Mouse (Mus musculus): ENCODE results near the gene Prss44. TPM values are rescaled to one million over a fixed set of nuclear protein-coding genes. Genes with fewer than 3 reads are reported as not detected.

Prss44 gene
- not detected in 2 replicates for polyA plus RNA-seq (2016; fragmentation: Nextera tagmentation; extraction: Ambion mirVana)

GRCm38 (mm10) chr9:110813789-110814188, at the start of gene Prss44:
Gene Prss44, plus strand, starts transcription at chr9:110813994.
- H3K27me3 ChIP-seq (ENCODE audit: low read depth, poor library complexity, severe bottlenecking), result peaks cover 6% of the 10 kb centered on the region; the same call in 1 of the 2 replicates
- no peaks in the 10 kb centered on the region for H3K9me3 ChIP-seq (replicated peaks)
- H3K36me3 ChIP-seq, result no peaks in the 10 kb centered on the region
- no peak for DNase-seq (ENCODE audit: low spot score)
- H3K4me1 ChIP-seq, result no peaks in the 10 kb centered on the region
- WGBS, result 66% methylated on average over 18 of the region's 18 CpGs
- H3K27ac ChIP-seq (replicated peaks), result no peak within 1 kb of the TSS
- H3K4me3 ChIP-seq, result no peak within 1 kb of the TSS

GRCm38 (mm10) chr9:110772336-110772735, 41.5 kb upstream of the Prss44 start:
- no peaks in the 10 kb centered on the region for H3K36me3 ChIP-seq
- H3K4me3 ChIP-seq, result no peak overlapping the region
- H3K9me3 ChIP-seq (replicated peaks), result no peaks in the 10 kb centered on the region
- peaks cover 4% of the 10 kb centered on the region; the same call in 1 of the 2 replicates for H3K27me3 ChIP-seq (ENCODE audit: low read depth, poor library complexity, severe bottlenecking)
- no peaks in the 10 kb centered on the region for H3K4me1 ChIP-seq
- 92% methylated on average over 10 of the region's 10 CpGs for WGBS
- DNase-seq (ENCODE audit: low spot score), result no peak
- no peak overlapping the region for H3K27ac ChIP-seq (replicated peaks)

- Histone ChIP-seq H3K4me3 (no peak overlapping the region), H3K4me1 (no peaks in the 10 kb centered on the region; the same call in 1 of the 2 replicates), H3K36me3 (no peaks in the 10 kb centered on the region), H3K9me3 (replicated peaks) (no peaks in the 10 kb centered on the region), H3K27ac (replicated peaks) (no peak overlapping the region), H3K27me3 (ENCODE audit: low read depth, poor library complexity, severe bottlenecking) (peaks cover 14% of the 10 kb centered on the region)
- WGBS, result 86% methylated on average over 15 of the region's 15 CpGs
- no peak for DNase-seq (ENCODE audit: low spot score)
Observed at GRCm38 (mm10) chr9:110774403-110775268, 39.2 kb upstream of the Prss44 start.

- Histone ChIP-seq H3K9me3 (replicated peaks) (no peaks in the 10 kb centered on the region), H3K27ac (replicated peaks) (peak overlapping the region; percentile 17; the same call in 1 of the 2 replicates), H3K4me1 (peaks cover 2% of the 10 kb centered on the region), H3K36me3 (no peaks in the 10 kb centered on the region), H3K4me3 (no peak overlapping the region), H3K27me3 (ENCODE audit: low read depth, poor library complexity, severe bottlenecking) (peaks cover 22% of the 10 kb centered on the region)
- DNase-seq (ENCODE audit: low spot score), result no peak
- 84% methylated on average over 10 of the region's 10 CpGs for WGBS
Observed at GRCm38 (mm10) chr9:110775269-110776022, 38.3 kb upstream of the Prss44 start.

GRCm38 (mm10) chr9:110778100-110778499, 35.7 kb upstream of the Prss44 start:
- peaks cover 38% of the 10 kb centered on the region for H3K27me3 ChIP-seq (ENCODE audit: low read depth, poor library complexity, severe bottlenecking)
- H3K4me3 ChIP-seq, result no peak overlapping the region
- H3K4me1 ChIP-seq, result peaks cover 22% of the 10 kb centered on the region
- no peaks in the 10 kb centered on the region for H3K36me3 ChIP-seq
- DNase-seq (ENCODE audit: low spot score), result no peak
- no peak overlapping the region for H3K27ac ChIP-seq (replicated peaks)
- 100% methylated on average over 1 of the region's 1 CpGs for WGBS
- H3K9me3 ChIP-seq (replicated peaks), result no peaks in the 10 kb centered on the region

GRCm38 (mm10) chr9:110778559-110778958, 35.2 kb upstream of the Prss44 start:
- no peak overlapping the region for H3K4me3 ChIP-seq
- peaks cover 38% of the 10 kb centered on the region for H3K27me3 ChIP-seq (ENCODE audit: low read depth, poor library complexity, severe bottlenecking)
- no peaks in the 10 kb centered on the region for H3K9me3 ChIP-seq (replicated peaks)
- 84% methylated on average over 7 of the region's 7 CpGs for WGBS
- DNase-seq (ENCODE audit: low spot score), result no peak
- no peak overlapping the region for H3K27ac ChIP-seq (replicated peaks)
- no peaks in the 10 kb centered on the region for H3K36me3 ChIP-seq
- peaks cover 22% of the 10 kb centered on the region for H3K4me1 ChIP-seq

- Histone ChIP-seq H3K27me3 (ENCODE audit: low read depth, poor library complexity, severe bottlenecking) (peaks cover 38% of the 10 kb centered on the region), H3K4me1 (peaks cover 22% of the 10 kb centered on the region), H3K36me3 (no peaks in the 10 kb centered on the region), H3K9me3 (replicated peaks) (no peaks in the 10 kb centered on the region), H3K27ac (replicated peaks) (no peak overlapping the region), H3K4me3 (no peak overlapping the region)
- 54% methylated on average over 5 of the region's 5 CpGs for WGBS
- DNase-seq (ENCODE audit: low spot score), result no peak
Observed at GRCm38 (mm10) chr9:110779242-110779913, 34.4 kb upstream of the Prss44 start.

GRCm38 (mm10) chr9:110781256-110781721, 32.5 kb upstream of the Prss44 start:
- peaks cover 22% of the 10 kb centered on the region for H3K4me1 ChIP-seq
- peak; percentile 96 for DNase-seq (ENCODE audit: low spot score)
- peaks cover 38% of the 10 kb centered on the region for H3K27me3 ChIP-seq (ENCODE audit: low read depth, poor library complexity, severe bottlenecking)
- H3K27ac ChIP-seq (replicated peaks), result peak overlapping the region; percentile 72
- H3K36me3 ChIP-seq, result no peaks in the 10 kb centered on the region
- no peaks in the 10 kb centered on the region for H3K9me3 ChIP-seq (replicated peaks)
- WGBS, result under 1% methylated on average over 43 of the region's 43 CpGs
- peak overlapping the region; percentile 60 for H3K4me3 ChIP-seq

GRCm38 (mm10) chr9:110781731-110782130, 32.1 kb upstream of the Prss44 start:
- H3K27ac ChIP-seq (replicated peaks), result peak overlapping the region; percentile 72
- no peaks in the 10 kb centered on the region for H3K9me3 ChIP-seq (replicated peaks)
- H3K36me3 ChIP-seq, result no peaks in the 10 kb centered on the region
- H3K27me3 ChIP-seq (ENCODE audit: low read depth, poor library complexity, severe bottlenecking), result peaks cover 38% of the 10 kb centered on the region
- no peak for DNase-seq (ENCODE audit: low spot score)
- peaks cover 22% of the 10 kb centered on the region for H3K4me1 ChIP-seq
- under 1% methylated on average over 23 of the region's 23 CpGs for whole genome bisulfite sequencing
- peak overlapping the region; percentile 60 for H3K4me3 ChIP-seq

- H3K27me3 ChIP-seq (ENCODE audit: low read depth, poor library complexity, severe bottlenecking), result peaks cover 29% of the 10 kb centered on the region
- no peak overlapping the region for H3K27ac ChIP-seq (replicated peaks)
- 54% methylated on average over 1 of the region's 1 CpGs for WGBS
- H3K4me1 ChIP-seq, result peaks cover 22% of the 10 kb centered on the region
- no peaks in the 10 kb centered on the region for H3K36me3 ChIP-seq
- H3K9me3 ChIP-seq (replicated peaks), result no peaks in the 10 kb centered on the region
- H3K4me3 ChIP-seq, result no peak overlapping the region
- no peak for DNase-seq (ENCODE audit: low spot score)
Observed at GRCm38 (mm10) chr9:110783611-110784010, 30.2 kb upstream of the Prss44 start.

GRCm38 (mm10) chr9:110788169-110788568, 25.6 kb upstream of the Prss44 start:
- H3K27ac ChIP-seq (replicated peaks), result no peak overlapping the region
- no peaks in the 10 kb centered on the region for H3K36me3 ChIP-seq
- no peaks in the 10 kb centered on the region for H3K4me1 ChIP-seq
- H3K27me3 ChIP-seq (ENCODE audit: low read depth, poor library complexity, severe bottlenecking), result no peaks in the 10 kb centered on the region
- DNase-seq (ENCODE audit: low spot score), result no peak
- H3K4me3 ChIP-seq, result no peak overlapping the region
- 92% methylated on average over 3 of the region's 3 CpGs for WGBS
- no peaks in the 10 kb centered on the region for H3K9me3 ChIP-seq (replicated peaks)

- 84% methylated on average over 4 of the region's 4 CpGs for WGBS
- no peak overlapping the region for H3K27ac ChIP-seq (replicated peaks)
- H3K4me1 ChIP-seq, result no peaks in the 10 kb centered on the region
- H3K4me3 ChIP-seq, result no peak overlapping the region
- no peaks in the 10 kb centered on the region for H3K27me3 ChIP-seq (ENCODE audit: low read depth, poor library complexity, severe bottlenecking)
- H3K36me3 ChIP-seq, result no peaks in the 10 kb centered on the region
- no peaks in the 10 kb centered on the region for H3K9me3 ChIP-seq (replicated peaks)
- DNase-seq (ENCODE audit: low spot score), result no peak
Observed at GRCm38 (mm10) chr9:110790462-110790861, 23.3 kb upstream of the Prss44 start.

All from midbrain, embryonic 10.5 days (tissue).